Mouse (Mus musculus): ENCODE data around the gene Antxr1.
"Not testable (repeated sequence)": the region's sequence is repeated elsewhere in the genome, so short reads cannot be mapped to it uniquely, and the experiment has no call there.

Gene Antxr1

GRCm38 (mm10) chr6:87099671-87100296 lies 235.8 kb downstream of the Antxr1 start:
- no peak for DNase-seq

- no peak for DNase-seq
Measured at GRCm38 (mm10) chr6:87099261-87099660, 236.4 kb downstream of the Antxr1 start.

GRCm38 (mm10) chr6:87093631-87094030 lies 242.0 kb downstream of the Antxr1 start:
- DNase-seq: not testable (repeated sequence)

GRCm38 (mm10) chr6:87092476-87092875 lies 243.1 kb downstream of the Antxr1 start:
- DNase-seq: no peak

- no peak for DNase-seq
Measured at GRCm38 (mm10) chr6:87090877-87091276, 244.7 kb downstream of the Antxr1 start.

- DNase-seq: no peak
Measured at GRCm38 (mm10) chr6:87088356-87088755, 247.3 kb downstream of the Antxr1 start.

GRCm38 (mm10) chr6:87085026-87085425 lies 250.6 kb downstream of the Antxr1 start:
- DNase-seq: no peak
